Mouse (Mus musculus) C2C12 (cell line): Measurements from ENCODE around the gene Gm11549.

Experiments
- CEBPB ChIP-seq: IDR thresholded peaks from one replicate; pipeline ENCODE4 v1.6.1; 2011; ENCODE audit warnings: low read depth, mild to moderate bottlenecking, control low read depth, moderate library complexity
- CTCF ChIP-seq: IDR thresholded peaks from one replicate; pipeline ENCODE4 v1.5.1; 2011; ENCODE audit not compliant: control insufficient read depth, insufficient read depth, insufficient read length
- MAX ChIP-seq: IDR thresholded peaks from one replicate; pipeline ENCODE4 v1.6.1; 2011; ENCODE audit warnings: mild to moderate bottlenecking, control low read depth
- MYOG ChIP-seq: IDR thresholded peaks from one replicate; pipeline ENCODE4 v1.6.1; 2011; ENCODE audit not compliant: control insufficient read depth, insufficient read length; ENCODE audit errors: extremely low read depth
- USF1 ChIP-seq: IDR thresholded peaks from one replicate; pipeline ENCODE4 v1.6.1; 2011; ENCODE audit warnings: low read depth, mild to moderate bottlenecking, control low read depth, moderate library complexity

GRCm38 (mm10) chr3:36522137-36522536 lies 524 bp upstream of the Gm11549 start:
- no peak for TF ChIP-seq CTCF
- TF ChIP-seq MYOG, result no peak
- TF ChIP-seq CEBPB, result no peak
- TF ChIP-seq MAX, result no peak
- no peak for TF ChIP-seq USF1
